Mouse (Mus musculus): ENCODE measurements around the gene Tle3. TPM values are rescaled to one million over a fixed set of nuclear protein-coding genes. Genes with fewer than 3 reads are reported as not detected.

Tle3 gene
- polyA plus RNA-seq, 1 experiment from 2014 or later: 3.2 TPM

DNA sequence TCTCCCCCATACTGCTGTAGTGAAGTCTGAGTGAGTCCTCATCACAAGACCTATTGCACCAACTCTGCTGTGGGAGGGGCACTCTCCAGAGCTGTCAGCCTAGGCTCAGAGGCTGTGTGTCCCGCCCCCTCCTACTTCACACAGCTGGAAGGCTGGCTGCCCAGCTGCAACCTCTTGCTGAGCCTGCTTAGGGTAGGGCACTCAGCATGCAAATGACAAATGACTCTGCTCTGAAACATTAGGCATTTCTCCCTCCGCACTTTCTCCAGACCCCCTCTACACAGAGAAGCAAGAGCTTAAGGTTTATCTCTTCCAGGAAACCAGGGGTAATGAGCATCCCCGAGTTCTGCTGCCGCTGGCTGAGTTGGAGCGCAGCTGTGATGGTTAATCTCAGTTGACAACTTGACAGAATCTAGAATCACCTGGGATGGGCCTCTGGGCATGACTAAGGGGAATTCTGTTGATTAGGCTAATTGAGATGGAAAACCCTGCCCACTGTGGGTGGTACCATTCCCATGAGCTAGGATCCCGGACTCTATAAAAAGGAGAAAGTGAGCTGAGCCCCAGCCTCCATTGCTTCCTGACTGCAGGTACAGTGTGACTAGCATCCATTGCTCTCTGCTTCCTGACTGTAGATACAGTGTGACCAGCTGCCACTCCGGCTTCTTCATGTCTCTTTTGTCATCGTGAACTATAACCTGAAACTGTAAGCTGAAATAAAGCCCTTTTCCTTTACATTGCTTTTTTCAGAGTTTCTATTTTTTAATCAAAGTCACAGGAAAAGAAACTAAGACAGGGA lies 63.2 kb downstream of the Tle3 start:
- no peak overlapping the region for H3K27ac ChIP-seq (ENCODE audit: low read depth)
- 0 out of 2 replicates have a peak, but pooled peaks cover 2% of the 10 kb centered on the region for H3K4me1 ChIP-seq (ENCODE audit: insufficient read depth)
- H3K9me3 ChIP-seq (ENCODE audit: low read length): no peaks in the 10 kb centered on the region
- 37% methylated on average over 8 of the region's 8 CpGs for WGBS (ENCODE audit: insufficient replicate concordance)
- H3K36me3 ChIP-seq (replicated peaks; ENCODE audit: insufficient read depth, low read length): no peaks in the 10 kb centered on the region
- TF ChIP-seq EP300 (IDR thresholded peaks at IDR 0.05; ENCODE audit: low read depth): no peak
- no peak for TF ChIP-seq CTCF (IDR thresholded peaks at IDR 0.05; ENCODE audit: low read depth)
- peak; percentile 56 for DNase-seq
- no peaks in the 10 kb centered on the region for H3K27me3 ChIP-seq (ENCODE audit: insufficient read depth, low read length)
- ATAC-seq: peak; percentile 59
- H3K9ac ChIP-seq (replicated peaks): no peak overlapping the region
- no peak overlapping the region for H3K4me2 ChIP-seq (ENCODE audit: low read depth, low read length)
- H3K4me3 ChIP-seq (ENCODE audit: low read depth, low read length): no peak overlapping the region

DNA sequence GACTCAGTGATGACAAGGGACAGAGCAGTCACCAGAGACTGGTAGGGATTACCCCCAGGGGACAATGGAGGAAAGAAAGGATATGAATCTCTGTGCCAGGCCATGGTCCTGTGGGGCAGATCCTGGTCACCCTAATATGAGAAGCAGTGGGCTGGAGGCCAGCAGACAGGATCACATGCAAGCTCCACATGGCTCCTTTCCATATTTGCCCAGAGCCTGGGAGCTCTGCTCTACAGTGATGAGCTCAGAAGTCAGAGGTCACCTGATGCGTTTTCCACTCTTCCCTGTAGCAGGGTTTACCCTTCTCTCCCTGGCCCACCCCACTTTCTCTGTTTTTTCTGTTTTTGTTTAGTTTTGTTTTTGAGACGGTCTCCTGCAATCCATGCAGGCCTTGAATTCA lies 63.9 kb downstream of the Tle3 start:
- no peaks in the 10 kb centered on the region for H3K27me3 ChIP-seq (ENCODE audit: insufficient read depth, low read length)
- H3K36me3 ChIP-seq (replicated peaks; ENCODE audit: insufficient read depth, low read length): no peaks in the 10 kb centered on the region
- H3K27ac ChIP-seq (ENCODE audit: low read depth): no peak overlapping the region
- H3K9ac ChIP-seq (replicated peaks): no peak overlapping the region
- no peak overlapping the region for H3K4me2 ChIP-seq (ENCODE audit: low read depth, low read length)
- ATAC-seq (peak; percentile 48), DNase-seq (peak; percentile 47)
- H3K4me1 ChIP-seq (ENCODE audit: insufficient read depth): 0 out of 2 replicates have a peak, but pooled peaks cover 2% of the 10 kb centered on the region
- 54% methylated on average over 2 of the region's 2 CpGs for WGBS (ENCODE audit: insufficient replicate concordance)
- TF ChIP-seq CTCF (IDR thresholded peaks at IDR 0.05; ENCODE audit: low read depth) (no peak), EP300 (IDR thresholded peaks at IDR 0.05; ENCODE audit: low read depth) (no peak)
- H3K9me3 ChIP-seq (ENCODE audit: low read length): no peaks in the 10 kb centered on the region
- H3K4me3 ChIP-seq (ENCODE audit: low read depth, low read length): no peak overlapping the region

DNA sequence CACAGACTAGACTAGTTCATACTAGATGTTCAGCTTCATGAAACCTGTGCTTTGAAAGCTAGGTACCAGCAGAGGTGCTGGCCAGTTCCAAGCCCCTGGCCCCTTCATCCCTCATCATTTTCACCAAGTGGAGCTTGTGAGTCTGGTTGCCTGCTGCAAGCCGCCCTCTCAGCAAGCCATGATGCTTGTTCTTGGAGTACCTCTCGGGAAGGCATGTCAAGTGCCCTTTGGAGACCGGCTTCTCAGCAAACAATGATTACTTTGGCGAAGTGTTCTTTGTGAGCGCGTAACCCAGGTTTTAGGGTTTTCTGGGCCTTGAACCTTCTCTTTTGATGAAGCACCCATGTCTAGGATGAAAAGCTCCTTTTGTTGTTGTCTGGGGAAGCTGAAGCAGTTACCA lies 64.6 kb downstream of the Tle3 start:
- Histone ChIP-seq H3K4me2 (ENCODE audit: low read depth, low read length) (no peak overlapping the region), H3K9me3 (ENCODE audit: low read length) (no peaks in the 10 kb centered on the region), H3K9ac (replicated peaks) (no peak overlapping the region), H3K4me3 (ENCODE audit: low read depth, low read length) (no peak overlapping the region), H3K36me3 (replicated peaks; ENCODE audit: insufficient read depth, low read length) (no peaks in the 10 kb centered on the region), H3K27me3 (ENCODE audit: insufficient read depth, low read length) (no peaks in the 10 kb centered on the region), H3K27ac (ENCODE audit: low read depth) (no peak overlapping the region), H3K4me1 (ENCODE audit: insufficient read depth) (0 out of 2 replicates have a peak, but pooled peaks cover 2% of the 10 kb centered on the region)
- no peak for ATAC-seq
- TF ChIP-seq EP300 (IDR thresholded peaks at IDR 0.05; ENCODE audit: low read depth) (no peak), CTCF (IDR thresholded peaks at IDR 0.05; ENCODE audit: low read depth) (no peak)
- WGBS (ENCODE audit: insufficient replicate concordance): 87% methylated on average over 6 of the region's 6 CpGs
- no peak for DNase-seq

DNA sequence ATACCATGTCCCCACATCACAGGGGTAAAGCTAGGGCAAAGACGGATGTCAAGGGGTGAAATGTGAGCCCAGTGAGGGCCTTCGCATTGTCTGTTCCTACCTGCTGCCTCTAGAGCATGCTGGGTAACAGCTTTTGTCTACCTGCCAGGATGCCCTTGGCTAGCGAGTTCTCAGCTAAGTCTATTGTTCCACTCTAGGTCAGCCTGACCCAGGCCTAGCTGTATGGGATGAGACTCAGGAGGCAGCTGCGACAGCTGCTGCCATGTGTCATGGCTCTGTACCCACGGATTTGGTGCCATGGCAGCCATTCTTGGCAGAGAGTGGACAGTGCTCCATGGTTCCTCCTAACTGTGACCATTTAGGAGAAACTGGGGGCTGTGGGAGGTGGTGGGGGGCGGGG lies 66.9 kb downstream of the Tle3 start:
- no peak for TF ChIP-seq CTCF (IDR thresholded peaks at IDR 0.05; ENCODE audit: low read depth)
- no peak for TF ChIP-seq EP300 (IDR thresholded peaks at IDR 0.05; ENCODE audit: low read depth)
- Histone ChIP-seq H3K4me3 (ENCODE audit: low read depth, low read length) (no peak overlapping the region), H3K27ac (ENCODE audit: low read depth) (no peak overlapping the region), H3K4me1 (ENCODE audit: insufficient read depth) (no peaks in the 10 kb centered on the region), H3K36me3 (replicated peaks; ENCODE audit: insufficient read depth, low read length) (no peaks in the 10 kb centered on the region), H3K27me3 (ENCODE audit: insufficient read depth, low read length) (no peaks in the 10 kb centered on the region), H3K9me3 (ENCODE audit: low read length) (no peaks in the 10 kb centered on the region), H3K4me2 (ENCODE audit: low read depth, low read length) (no peak overlapping the region), H3K9ac (replicated peaks) (no peak overlapping the region)
- WGBS (ENCODE audit: insufficient replicate concordance): 71% methylated on average over 6 of the region's 6 CpGs
- ATAC-seq: no peak
- DNase-seq: no peak

DNA sequence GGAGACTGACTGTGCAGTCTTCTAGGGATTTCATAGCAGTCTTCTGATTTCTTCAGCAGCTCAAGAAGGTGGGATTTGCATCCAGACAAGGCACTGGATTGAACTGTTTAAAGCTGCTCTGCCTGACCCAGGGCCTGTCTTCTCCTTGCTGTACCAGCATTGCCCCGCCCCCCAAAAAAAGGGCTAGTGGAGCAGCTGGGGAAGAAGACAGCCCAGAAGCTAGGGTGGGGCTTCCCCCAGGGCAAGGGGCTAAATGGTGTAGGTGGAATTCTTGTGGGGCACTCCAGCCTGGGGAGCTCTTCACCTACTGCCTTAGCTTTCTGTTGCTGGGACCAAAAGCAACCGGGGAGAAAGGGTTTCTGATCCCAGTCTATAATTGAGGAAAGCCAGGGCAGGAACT lies 67.8 kb downstream of the Tle3 start:
- H3K4me1 ChIP-seq (ENCODE audit: insufficient read depth): no peaks in the 10 kb centered on the region
- no peak overlapping the region for H3K9ac ChIP-seq (replicated peaks)
- H3K9me3 ChIP-seq (ENCODE audit: low read length): no peaks in the 10 kb centered on the region
- H3K4me3 ChIP-seq (ENCODE audit: low read depth, low read length): no peak overlapping the region
- H3K4me2 ChIP-seq (ENCODE audit: low read depth, low read length): no peak overlapping the region
- H3K27ac ChIP-seq (ENCODE audit: low read depth): no peak overlapping the region
- no peaks in the 10 kb centered on the region for H3K27me3 ChIP-seq (ENCODE audit: insufficient read depth, low read length)
- 78% methylated on average over 2 of the region's 2 CpGs for WGBS (ENCODE audit: insufficient replicate concordance)
- no peak for ATAC-seq
- no peak for TF ChIP-seq EP300 (IDR thresholded peaks at IDR 0.05; ENCODE audit: low read depth)
- no peak for TF ChIP-seq CTCF (IDR thresholded peaks at IDR 0.05; ENCODE audit: low read depth)
- H3K36me3 ChIP-seq (replicated peaks; ENCODE audit: insufficient read depth, low read length): no peaks in the 10 kb centered on the region
- no peak for DNase-seq

DNA sequence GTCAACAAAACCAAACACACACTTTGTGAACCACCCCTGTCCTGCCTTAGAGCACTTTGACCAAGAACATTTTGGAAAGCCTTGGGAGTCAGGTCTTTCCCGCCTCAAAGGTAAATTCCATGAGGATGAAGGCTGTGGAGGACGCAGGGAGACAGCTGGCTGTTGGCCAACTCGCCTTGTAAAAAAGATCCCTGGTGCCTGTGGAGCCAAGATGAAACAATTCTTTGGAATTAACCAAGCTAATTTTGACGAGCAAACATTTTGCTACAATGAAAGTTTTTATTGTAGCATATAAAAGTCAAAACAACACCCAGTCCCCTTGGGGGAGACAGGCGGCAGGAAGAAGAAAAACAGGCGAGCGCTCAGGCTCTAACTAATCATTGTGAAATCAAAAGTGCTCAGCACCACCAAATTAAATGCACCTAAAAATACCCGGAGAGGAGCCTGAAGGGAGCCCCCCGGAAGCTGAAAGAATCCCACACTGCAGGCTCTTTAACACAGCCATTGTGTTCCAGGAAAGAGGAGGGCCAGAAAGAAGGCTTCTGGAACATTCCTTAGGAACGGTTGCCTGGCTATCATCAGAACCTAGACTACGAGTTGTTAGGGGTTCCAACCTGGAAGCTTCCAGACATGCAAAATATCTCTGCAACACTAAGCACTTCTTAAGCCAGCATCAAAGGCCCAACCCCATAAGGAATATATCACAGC lies 69.2 kb downstream of the Tle3 start:
- no peak overlapping the region for H3K4me3 ChIP-seq (ENCODE audit: low read depth, low read length)
- H3K27ac ChIP-seq (ENCODE audit: low read depth): no peak overlapping the region
- no peak overlapping the region for H3K9ac ChIP-seq (replicated peaks)
- DNase-seq (no peak), ATAC-seq (no peak)
- H3K36me3 ChIP-seq (replicated peaks; ENCODE audit: insufficient read depth, low read length): no peaks in the 10 kb centered on the region
- no peaks in the 10 kb centered on the region for H3K9me3 ChIP-seq (ENCODE audit: low read length)
- no peak overlapping the region for H3K4me2 ChIP-seq (ENCODE audit: low read depth, low read length)
- no peak for TF ChIP-seq EP300 (IDR thresholded peaks at IDR 0.05; ENCODE audit: low read depth)
- no peak for TF ChIP-seq CTCF (IDR thresholded peaks at IDR 0.05; ENCODE audit: low read depth)
- H3K4me1 ChIP-seq (ENCODE audit: insufficient read depth): 0 out of 2 replicates have a peak, but pooled peaks cover 4% of the 10 kb centered on the region
- 73% methylated on average over 11 of the region's 11 CpGs for WGBS (ENCODE audit: insufficient replicate concordance)
- H3K27me3 ChIP-seq (ENCODE audit: insufficient read depth, low read length): no peaks in the 10 kb centered on the region

Measured in liver, postnatal 0 days (tissue).